7 mouse cellular contexts compared by ENCODE assay signal in genomic region chr7:64192261-64192943, GRCm38 (mm10). TPM values are rescaled to one million over a fixed set of nuclear protein-coding genes. Genes with fewer than 3 reads are reported as not detected.
DNase-seq lines count a peak whose midpoint lies in the region; ATAC-seq and TF ChIP-seq lines count a peak whose summit lies in the region.

No protein-coding gene starts in this region.

- H3K4me3 ChIP-seq in limb, embryonic 12.5 days (replicated peaks): no peak overlapping the region
- no peak overlapping the region for H3K4me3 ChIP-seq in limb, embryonic 10.5 days
- H3K4me3 ChIP-seq in embryonic facial prominence, embryonic 14.5 days (ENCODE audit: low read depth, low read length): no peak overlapping the region
- no peak overlapping the region for H3K4me3 ChIP-seq in lung, adult 2 months (replicated peaks; ENCODE audit: extremely low read depth, low read depth, low read length)

- H3K27me3 ChIP-seq in limb, embryonic 12.5 days: no peaks in the 10 kb centered on the region
- no peaks in the 10 kb centered on the region for H3K27me3 ChIP-seq in limb, embryonic 10.5 days (ENCODE audit: low read depth, poor library complexity, severe bottlenecking)
- H3K27me3 ChIP-seq in Patski: no peaks in the 10 kb centered on the region
- H3K27me3 ChIP-seq in embryonic facial prominence, embryonic 14.5 days (replicated peaks; ENCODE audit: control insufficient read depth, insufficient read depth, low read length): no peaks in the 10 kb centered on the region

- in situ Hi-C loops in Patski (cut with MboI; ENCODE audit: low pct_unique_long_range_greater_than_20kb): no loop called here

- POLR2A ChIA-PET in Patski (lab: Charles Lee): no interaction called here

- no peak overlapping the region for H3K9ac ChIP-seq in limb, embryonic 12.5 days (replicated peaks)
- H3K9ac ChIP-seq in embryonic facial prominence, embryonic 14.5 days (ENCODE audit: low read depth, low read length): no peak overlapping the region

- intact Hi-C loops in heart, postnatal 14 days (cut with DNase I): no loop called here

- H3K27ac ChIP-seq in limb, embryonic 12.5 days: no peak overlapping the region
- no peak overlapping the region for H3K27ac ChIP-seq in limb, embryonic 10.5 days
- 0 out of 2 replicates have a peak overlapping the region, but pooled peaks have one; percentile 33 for H3K27ac ChIP-seq in embryonic facial prominence, embryonic 14.5 days (replicated peaks; ENCODE audit: low read depth, low read length)

- 0 out of 2 replicates have a peak, but pooled peaks have one; percentile 41 for ATAC-seq in limb, embryonic 12.5 days (ENCODE audit: insufficient number of reproducible peaks, insufficient read depth, low FRiP score, low TSS enrichment, low read depth)
- ATAC-seq in Patski: peak; percentile 88
- ATAC-seq in embryonic facial prominence, embryonic 14.5 days (ENCODE audit: low read depth): peak; percentile 68
- no peak for ATAC-seq in erythroid progenitor cell, adult 5-6 weeks (replicated peaks; ENCODE audit: low FRiP score, poor library complexity, severe bottlenecking)

- H3K9me3 ChIP-seq in limb, embryonic 12.5 days: no peaks in the 10 kb centered on the region
- no peaks in the 10 kb centered on the region for H3K9me3 ChIP-seq in limb, embryonic 10.5 days (replicated peaks)
- no peaks in the 10 kb centered on the region for H3K9me3 ChIP-seq in embryonic facial prominence, embryonic 14.5 days (ENCODE audit: control insufficient read depth, low read length)

- 47% methylated on average over 14 of the region's 14 CpGs for WGBS in limb, embryonic 12.5 days
- WGBS in limb, embryonic 10.5 days: 59% methylated on average over 14 of the region's 14 CpGs
- WGBS in embryonic facial prominence, embryonic 14.5 days: 39% methylated on average over 14 of the region's 14 CpGs
- WGBS in lung, adult 2 months: 14% methylated on average over 14 of the region's 14 CpGs

- peaks cover 17% of the 10 kb centered on the region for H3K4me1 ChIP-seq in limb, embryonic 12.5 days (replicated peaks)
- peaks cover 20% of the 10 kb centered on the region for H3K4me1 ChIP-seq in limb, embryonic 10.5 days
- peaks cover 18% of the 10 kb centered on the region for H3K4me1 ChIP-seq in embryonic facial prominence, embryonic 14.5 days (ENCODE audit: control insufficient read depth, insufficient read depth, low read length)
- H3K4me1 ChIP-seq in lung, adult 2 months (ENCODE audit: control insufficient read depth, insufficient read depth, low read length): peaks cover 9% of the 10 kb centered on the region

- no peak for TF ChIP-seq CTCF in Patski (IDR thresholded peaks at IDR 0.05)
- TF ChIP-seq CTCF in lung, adult 2 months (IDR thresholded peaks at IDR 0.05; ENCODE audit: insufficient read depth, low read length): no peak

- H3K36me3 ChIP-seq in limb, embryonic 12.5 days: no peaks in the 10 kb centered on the region
- H3K36me3 ChIP-seq in limb, embryonic 10.5 days: no peaks in the 10 kb centered on the region
- H3K36me3 ChIP-seq in embryonic facial prominence, embryonic 14.5 days (ENCODE audit: control insufficient read depth, insufficient read depth, low read length): no peaks in the 10 kb centered on the region

- CTCF ChIA-PET in Patski (lab: Charles Lee): interaction anchor here (0.9 to 1.9 kb wide), 4 partner anchors 10 to 85 kb away, joined by 3 to 5 read pairs (median 4); no protein-coding TSS in a partner anchor

- TF ChIP-seq POLR2A in lung, adult 2 months (IDR thresholded peaks at IDR 0.05; ENCODE audit: borderline replicate concordance, extremely low read depth, low read depth, low read length): no peak

- no peak overlapping the region for H3K4me2 ChIP-seq in limb, embryonic 12.5 days
- H3K4me2 ChIP-seq in embryonic facial prominence, embryonic 14.5 days (ENCODE audit: low read depth, low read length): no peak overlapping the region

- no peak for DNase-seq in limb, embryonic 10.5 days (ENCODE audit: low spot score)
- DNase-seq in Patski (ENCODE audit: low read depth, low spot score): peak; percentile 71
- DNase-seq in embryonic facial prominence, embryonic 14.5 days (ENCODE audit: low spot score): peak; percentile 80
- peak; percentile 66 to 69 for DNase-seq in heart, postnatal 14 days
- DNase-seq in lung, adult 2 months: peak; percentile 45

RNA-seq across cellular contexts. Expression of gene Trpm1, which starts 38.8 kb away (rescaled TPM):
- 0.37 and 0.68 TPM in 2 replicates for polyA plus RNA-seq in limb, embryonic 12.5 days (2016; fragmentation: Nextera tagmentation; extraction: Ambion mirVana)
- polyA plus RNA-seq in limb, embryonic 10.5 days (2016; fragmentation: Nextera tagmentation; extraction: Ambion mirVana): 3.6 TPM in 2 replicates
- polyA plus RNA-seq in Patski (2021): 0.28 TPM
- polyA plus RNA-seq in embryonic facial prominence, embryonic 14.5 days (2014; fragmentation: Nextera tagmentation; extraction: Ambion mirVana): 1.7 and 1.8 TPM in 2 replicates
- under 1 TPM in 1 of 2 experiments, not detected in 1; 0.33 TPM for total RNA-seq in heart, postnatal 14 days (2021)
- 0.22 and 0.41 TPM in 2 replicates for polyA plus RNA-seq in lung, adult 2 months (2012; rRNA removed)
- not detected in 2 replicates for total RNA-seq in erythroid progenitor cell, adult 5-6 weeks (2015; ENCODE audit: low replicate concordance)
- not detected in 2 replicates for total RNA-seq in erythroid progenitor cell, adult 5-6 weeks (2017; ENCODE audit: low replicate concordance)
